Mouse (Mus musculus) liver, adult 10 weeks (tissue): ENCODE results near the gene Nudt2. TPM values are rescaled to one million over a fixed set of nuclear protein-coding genes. Genes with fewer than 3 reads are reported as not detected.

ENCODE experiments used
- polyA plus RNA-seq: library from polyadenylated mRNA; stranded (reverse); fragments of 350-450 nt; fragmentation: Illumina TruSeq; extraction: RNeasy Lipid Tissue Mini Kit (QIAGEN cat#74804); gene quantifications from one replicate; pipeline ENCODE4 v1.2.3, GENCODE M21; 2014; ENCODE audit warnings: low read depth, low replicate concordance

Nudt2 gene
- 20.0 TPM for polyA plus RNA-seq

GRCm38 (mm10) chr4:41464345-41465286 is at the start of gene Nudt2, which contains the start of gene Kif24:
Nudt2 (plus strand) TSS chr4:41465151.
Kif24 (minus strand) TSS chr4:41464887.

GRCm38 (mm10) chr4:41502986-41503412 is 38.0 kb downstream of the Nudt2 start, which contains the start of gene AI464131:
AI464131 (minus strand) TSS chr4:41503076.

GRCm38 (mm10) chr4:41517233-41517632 is 52.3 kb downstream of the Nudt2 start, which contains the start of gene 1110017D15Rik:
1110017D15Rik (minus strand) TSS chr4:41517333.

Other genes starting within 250 kb of the Nudt2 start
- 8.7 TPM for gene Ubap2, start 190.0 kb upstream of the Nudt2 start, polyA plus RNA-seq
- gene Dcaf12, start 150.3 kb upstream of the Nudt2 start, polyA plus RNA-seq, result 12.3 TPM
- gene Ubap1, start 116.2 kb upstream of the Nudt2 start, polyA plus RNA-seq, result 31.5 TPM
- gene Kif24, start 264 bp upstream of the Nudt2 start, polyA plus RNA-seq, result 0.16 TPM
- 10.2 TPM for gene AI464131, start 37.9 kb downstream of the Nudt2 start, polyA plus RNA-seq
- gene 1110017D15Rik, start 52.2 kb downstream of the Nudt2 start, polyA plus RNA-seq, result not detected
- gene Fam219a, start 104.4 kb downstream of the Nudt2 start, polyA plus RNA-seq, result 0.77 TPM
- gene Dnaic1, start 104.6 kb downstream of the Nudt2 start, polyA plus RNA-seq, result not detected
- 0.53 TPM for gene Enho, start 175.2 kb downstream of the Nudt2 start, polyA plus RNA-seq
- not detected for gene Cntfr, start 231.9 kb downstream of the Nudt2 start, polyA plus RNA-seq
- gene Il11ra1, start 234.8 kb downstream of the Nudt2 start, polyA plus RNA-seq, result 22.8 TPM
- gene Rpp25l, start 248.4 kb downstream of the Nudt2 start, polyA plus RNA-seq, result 0.85 TPM